Mouse (Mus musculus) heart, embryonic 16.5 days (tissue): Measurements from ENCODE around the gene Acbd6. TPM values are rescaled to one million over a fixed set of nuclear protein-coding genes. Genes with fewer than 3 reads are reported as not detected.

Experiments
- ATAC-seq: fragments of 200-750 bp; cut with Nextera tagmentation; replicated peaks from 2 replicates; pipeline ENCODE4 v1.8.0; 2017; ENCODE audit warnings: moderate number of reproducible peaks; ENCODE audit not compliant: insufficient read depth, low FRiP score; ENCODE audit errors: extremely low read depth
- H3K27ac ChIP-seq: fragments of 300-500 bp; sonication (generic); 2 replicates; pipeline ENCODE4 v1.5.1; 2014; ENCODE audit warnings: mild to moderate bottlenecking, low read length, control low read depth, moderate library complexity
- H3K27me3 ChIP-seq: fragments of 300-500 bp; sonication (generic); 2 replicates; pipeline ENCODE4 v1.6.1; 2014; ENCODE audit warnings: low read length, mixed read lengths; ENCODE audit not compliant: control insufficient read depth, insufficient read depth
- H3K36me3 ChIP-seq: fragments of 300-500 bp; sonication (generic); 2 replicates; pipeline ENCODE4 v1.6.1; 2014; ENCODE audit not compliant: control insufficient read depth, insufficient read depth
- H3K4me1 ChIP-seq: fragments of 300-500 bp; sonication (generic); 2 replicates; pipeline ENCODE4 v1.6.1; 2014; ENCODE audit warnings: low read length, mixed read lengths; ENCODE audit not compliant: control insufficient read depth, insufficient read depth
- H3K4me2 ChIP-seq: fragments of 300-500 bp; sonication (generic); 2 replicates; pipeline ENCODE4 v1.6.1; 2014; ENCODE audit warnings: low read depth, mild to moderate bottlenecking, control low read depth, low read length
- H3K4me3 ChIP-seq: fragments of 300-500 bp; sonication (generic); 2 replicates; pipeline ENCODE4 v1.5.1; 2014; ENCODE audit warnings: mild to moderate bottlenecking, control low read depth, low read length
- H3K9ac ChIP-seq: fragments of 300-500 bp; sonication (generic); 2 replicates; pipeline ENCODE4 v1.6.1; 2014; ENCODE audit warnings: low read length, control low read depth
- H3K9me3 ChIP-seq: fragments of 300-500 bp; sonication (generic); replicated peaks from 2 replicates; pipeline ENCODE4 v1.6.1; 2016; ENCODE audit warnings: low read length; ENCODE audit not compliant: control insufficient read depth
- WGBS: fragments of 180-500 bp; shearing (Covaris S2); extraction: QIAGEN DNeasy Blood & Tissue Kit; methylation state at CpG from one replicate; pipeline ENCODE4 v1.1.7; 2014; 5-methylcytosine and 5-hydroxymethylcytosine counted together
- polyA plus RNA-seq: library from polyadenylated mRNA; unstranded; fragments of >200 nt; fragmentation: Nextera tagmentation; extraction: Ambion mirVana; gene quantifications from 2 replicates; pipeline ENCODE4 v1.2.1, GENCODE M21; 2015

Gene Acbd6
- polyA plus RNA-seq, 1 experiment from 2014 or later, result 55.4 TPM

- H3K9ac ChIP-seq, result no peak overlapping the region
- H3K36me3 ChIP-seq, result no peaks in the 10 kb centered on the region
- no peak overlapping the region for H3K27ac ChIP-seq
- no peaks in the 10 kb centered on the region for H3K9me3 ChIP-seq
- H3K4me1 ChIP-seq, result peaks cover 3% of the 10 kb centered on the region; the same call in 1 of the 2 replicates
- no peak overlapping the region for H3K4me3 ChIP-seq
- no peak for ATAC-seq
- no peaks in the 10 kb centered on the region for H3K27me3 ChIP-seq
- WGBS, result 41% methylated on average over 5 of the region's 5 CpGs
- no peak overlapping the region for H3K4me2 ChIP-seq
Observed at GRCm38 (mm10) chr1:155693443-155693842, 135.5 kb downstream of the Acbd6 start.

GRCm38 (mm10) chr1:155698373-155699159 is 140.6 kb downstream of the Acbd6 start:
- peaks cover 5% of the 10 kb centered on the region for H3K4me1 ChIP-seq
- ATAC-seq, result no peak
- whole genome bisulfite sequencing, result 69% methylated on average over 17 of the region's 17 CpGs
- H3K9me3 ChIP-seq, result no peaks in the 10 kb centered on the region
- H3K4me3 ChIP-seq, result no peak overlapping the region
- no peaks in the 10 kb centered on the region for H3K27me3 ChIP-seq
- H3K27ac ChIP-seq, result no peak overlapping the region
- no peak overlapping the region for H3K4me2 ChIP-seq
- H3K36me3 ChIP-seq, result no peaks in the 10 kb centered on the region
- H3K9ac ChIP-seq, result no peak overlapping the region

GRCm38 (mm10) chr1:155700886-155701285 is 143.0 kb downstream of the Acbd6 start:
- peaks cover 4% of the 10 kb centered on the region for H3K4me1 ChIP-seq
- H3K36me3 ChIP-seq, result no peaks in the 10 kb centered on the region
- H3K9ac ChIP-seq, result no peak overlapping the region
- H3K9me3 ChIP-seq, result no peaks in the 10 kb centered on the region
- no peak overlapping the region for H3K27ac ChIP-seq
- ATAC-seq, result no peak
- no peak overlapping the region for H3K4me2 ChIP-seq
- H3K27me3 ChIP-seq, result no peaks in the 10 kb centered on the region
- no peak overlapping the region for H3K4me3 ChIP-seq

GRCm38 (mm10) chr1:155703191-155703680 is 145.3 kb downstream of the Acbd6 start:
- Histone ChIP-seq H3K4me2 (no peak overlapping the region), H3K36me3 (no peaks in the 10 kb centered on the region), H3K27ac (no peak overlapping the region), H3K27me3 (no peaks in the 10 kb centered on the region), H3K9me3 (no peaks in the 10 kb centered on the region), H3K4me3 (no peak overlapping the region), H3K9ac (no peak overlapping the region), H3K4me1 (peaks cover 2% of the 10 kb centered on the region; the same call in 1 of the 2 replicates)
- no peak for ATAC-seq
- 86% methylated on average over 5 of the region's 5 CpGs for WGBS

- 52% methylated on average over 5 of the region's 5 CpGs for WGBS
- Histone ChIP-seq H3K27ac (no peak overlapping the region), H3K4me1 (peaks cover 2% of the 10 kb centered on the region; the same call in 1 of the 2 replicates), H3K4me2 (no peak overlapping the region), H3K9me3 (no peaks in the 10 kb centered on the region), H3K27me3 (no peaks in the 10 kb centered on the region), H3K4me3 (no peak overlapping the region), H3K36me3 (no peaks in the 10 kb centered on the region), H3K9ac (no peak overlapping the region)
- no peak for ATAC-seq
Observed at GRCm38 (mm10) chr1:155704182-155704581, 146.3 kb downstream of the Acbd6 start.

GRCm38 (mm10) chr1:155713306-155713705 is 155.4 kb downstream of the Acbd6 start:
- Histone ChIP-seq H3K36me3 (no peaks in the 10 kb centered on the region), H3K4me1 (no peaks in the 10 kb centered on the region), H3K27ac (no peak overlapping the region), H3K4me2 (no peak overlapping the region), H3K9me3 (no peaks in the 10 kb centered on the region), H3K9ac (no peak overlapping the region), H3K4me3 (no peak overlapping the region), H3K27me3 (no peaks in the 10 kb centered on the region)
- no peak for ATAC-seq
- 48% methylated on average over 2 of the region's 2 CpGs for WGBS

GRCm38 (mm10) chr1:155715366-155715765 is 157.4 kb downstream of the Acbd6 start:
- H3K4me1 ChIP-seq, result no peaks in the 10 kb centered on the region
- H3K36me3 ChIP-seq, result no peaks in the 10 kb centered on the region
- no peak overlapping the region for H3K27ac ChIP-seq
- no peaks in the 10 kb centered on the region for H3K9me3 ChIP-seq
- peaks cover 4% of the 10 kb centered on the region; the same call in 1 of the 2 replicates for H3K27me3 ChIP-seq
- no peak overlapping the region for H3K9ac ChIP-seq
- ATAC-seq, result no peak
- H3K4me2 ChIP-seq, result no peak overlapping the region
- H3K4me3 ChIP-seq, result no peak overlapping the region

- ATAC-seq, result no peak
- H3K27ac ChIP-seq, result no peak overlapping the region
- WGBS, result 91% methylated on average over 12 of the region's 12 CpGs
- H3K9ac ChIP-seq, result no peak overlapping the region
- peaks cover 14% of the 10 kb centered on the region for H3K27me3 ChIP-seq
- no peaks in the 10 kb centered on the region for H3K9me3 ChIP-seq
- H3K4me1 ChIP-seq, result no peaks in the 10 kb centered on the region
- no peak overlapping the region for H3K4me3 ChIP-seq
- no peaks in the 10 kb centered on the region for H3K36me3 ChIP-seq
- H3K4me2 ChIP-seq, result no peak overlapping the region
Observed at GRCm38 (mm10) chr1:155717301-155717700, 159.4 kb downstream of the Acbd6 start.

- 71% methylated on average over 3 of the region's 3 CpGs for WGBS
- H3K9me3 ChIP-seq, result no peaks in the 10 kb centered on the region
- H3K4me2 ChIP-seq, result no peak overlapping the region
- H3K27me3 ChIP-seq, result peaks cover 26% of the 10 kb centered on the region
- H3K4me1 ChIP-seq, result no peaks in the 10 kb centered on the region
- H3K9ac ChIP-seq, result no peak overlapping the region
- no peak overlapping the region for H3K4me3 ChIP-seq
- ATAC-seq, result no peak
- no peak overlapping the region for H3K27ac ChIP-seq
- H3K36me3 ChIP-seq, result no peaks in the 10 kb centered on the region
Observed at GRCm38 (mm10) chr1:155718851-155719250, 160.9 kb downstream of the Acbd6 start.
